Mouse (Mus musculus) brain, embryonic 14.5 days (tissue): ENCODE results near the gene Mtmr4. TPM values are rescaled to one million over a fixed set of nuclear protein-coding genes. Genes with fewer than 3 reads are reported as not detected.

ENCODE experiments used
- DNase-seq: peaks from one replicate; pipeline ENCODE4 v3.0.0-alpha.2; 2011; ENCODE audit warnings: low read depth
- CTCF ChIP-seq: fragments of 200-500 bp; IDR thresholded peaks from 2 replicates; pipeline ENCODE4 v1.5.1; 2012; ENCODE audit warnings: inconsistent platforms, mild to moderate bottlenecking, moderate library complexity, borderline replicate concordance; ENCODE audit not compliant: insufficient read depth, insufficient read length; ENCODE audit errors: extremely low read depth
- POLR2A ChIP-seq: fragments of 200-500 bp; IDR thresholded peaks from 2 replicates; pipeline ENCODE4 v1.6.1; 2012; ENCODE audit warnings: mild to moderate bottlenecking, inconsistent platforms, borderline replicate concordance; ENCODE audit not compliant: poor library complexity, insufficient read depth, insufficient read length, severe bottlenecking; ENCODE audit errors: extremely low read depth
- polyA plus RNA-seq: library from polyadenylated mRNA; depleted of rRNA; stranded (reverse); fragments of >200 nt; gene quantifications from 2 replicates; pipeline ENCODE4 v1.2.3, GENCODE M21; 2012

The Mtmr4 gene
- polyA plus RNA-seq, 1 experiment, result 80.3 TPM

GRCm38 (mm10) chr11:87583291-87584034 is 8.5 kb upstream of the Mtmr4 start:
- TF ChIP-seq CTCF (no peak), POLR2A (no peak)
- no peak for DNase-seq

DNA sequence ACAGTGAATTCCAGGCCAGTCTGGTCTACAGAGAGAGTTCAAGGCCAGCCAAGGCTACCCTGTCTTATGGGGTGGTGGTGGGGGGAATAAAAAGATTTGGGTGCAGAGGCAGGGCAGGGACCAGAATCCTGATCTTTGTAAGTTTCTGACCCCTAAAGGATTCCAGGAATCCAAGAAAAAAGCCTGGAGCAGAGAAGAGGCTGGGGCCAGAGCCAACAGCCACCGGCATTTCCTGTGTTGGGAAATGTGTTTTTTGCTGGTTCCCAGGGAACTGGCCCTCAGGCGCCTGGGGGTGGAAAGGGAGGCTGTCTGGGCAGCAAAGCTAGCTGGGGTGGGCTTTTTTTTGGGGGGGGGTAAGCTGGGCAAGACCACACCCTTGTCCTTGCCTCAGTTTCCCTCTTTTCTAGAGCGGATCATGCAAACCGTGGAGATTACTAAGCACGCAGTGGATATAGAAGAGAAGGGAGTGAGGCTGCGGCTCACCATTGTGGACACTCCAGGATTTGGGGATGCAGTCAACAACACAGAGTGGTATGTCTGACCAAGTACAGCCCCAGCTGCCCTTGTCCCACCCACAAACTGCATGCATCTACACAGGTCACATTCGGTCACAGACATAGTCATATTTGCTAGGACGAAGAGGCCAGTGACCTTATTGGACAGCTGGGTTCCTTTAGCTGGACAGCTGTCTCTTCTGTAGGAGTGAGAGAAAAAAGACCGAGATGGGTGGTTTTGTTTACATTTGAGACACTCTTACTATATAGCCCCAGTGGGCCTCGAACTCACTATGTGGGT is 7.1 kb upstream of the Mtmr4 start:
- no peak for DNase-seq
- TF ChIP-seq POLR2A (no peak), CTCF (no peak)

DNA sequence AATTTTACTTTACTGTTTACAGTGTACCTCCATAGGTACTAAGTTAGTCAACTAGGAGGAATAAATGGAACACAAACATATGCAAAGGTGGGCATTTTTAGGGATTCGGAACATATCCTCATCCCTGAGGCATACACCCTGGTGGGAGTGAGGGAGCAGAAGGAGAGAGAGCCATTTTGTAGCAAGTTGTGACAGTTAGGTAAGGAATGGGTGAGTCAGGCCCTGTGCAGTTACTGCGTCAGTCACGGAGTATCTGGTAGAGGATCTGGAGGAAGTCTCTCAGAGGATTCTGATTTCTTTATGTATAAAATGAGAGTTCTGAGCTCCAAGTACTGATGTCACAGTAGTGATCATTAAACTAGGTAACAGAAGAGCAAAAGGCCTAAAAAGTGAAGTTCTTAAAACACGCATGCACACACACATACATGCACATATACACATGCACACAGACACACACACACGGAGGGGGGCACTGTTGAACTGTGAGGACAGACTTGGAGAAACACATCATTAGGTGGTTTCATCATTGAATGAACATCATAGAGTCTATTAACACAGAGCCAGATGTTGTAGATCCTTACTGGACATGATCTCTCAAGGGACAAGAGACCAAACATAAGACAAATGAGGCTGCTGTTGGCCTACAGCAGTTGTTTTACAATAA is 4.6 kb upstream of the Mtmr4 start:
- no peak for TF ChIP-seq CTCF
- no peak for TF ChIP-seq POLR2A
- no peak for DNase-seq

DNA sequence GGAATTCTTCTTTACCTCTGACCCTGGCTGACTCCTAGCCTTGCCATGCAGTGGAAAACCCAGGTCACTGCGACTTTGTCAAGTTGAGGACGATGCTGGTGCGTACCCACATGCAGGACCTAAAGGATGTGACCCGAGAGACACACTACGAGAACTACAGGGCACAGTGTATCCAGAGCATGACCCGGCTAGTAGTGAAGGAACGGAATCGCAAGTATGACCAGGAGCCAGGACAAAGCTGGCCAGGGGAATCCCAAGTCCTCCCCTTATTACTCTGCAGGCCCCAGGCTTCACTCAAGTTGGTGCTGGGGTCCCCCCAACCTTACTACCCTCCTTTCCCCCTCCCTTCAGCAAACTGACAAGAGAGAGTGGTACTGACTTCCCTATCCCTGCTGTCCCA is 2.4 kb upstream of the Mtmr4 start:
- TF ChIP-seq POLR2A (no peak), CTCF (no peak)
- no peak for DNase-seq

GRCm38 (mm10) chr11:87590841-87591525 is 979 bp upstream of the Mtmr4 start:
- DNase-seq, result no peak
- no peak for TF ChIP-seq CTCF
- no peak for TF ChIP-seq POLR2A

DNA sequence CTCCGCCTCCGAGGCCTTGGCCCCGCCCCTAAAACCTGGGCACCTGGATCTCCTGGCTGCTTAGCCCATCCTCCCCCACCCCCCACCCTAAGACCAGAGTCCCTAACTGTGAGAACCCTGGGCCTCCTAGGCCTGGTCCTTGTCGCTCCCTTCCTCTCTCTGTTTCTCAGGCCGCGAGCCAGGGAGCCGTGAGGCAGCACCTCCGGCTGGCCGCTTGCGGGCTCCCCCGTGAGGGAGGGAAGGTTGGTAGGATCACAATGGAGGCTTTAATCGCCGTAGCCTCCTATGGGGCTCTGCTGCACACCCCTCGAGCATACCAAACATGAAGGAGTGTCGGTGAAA is 363 bp downstream of the Mtmr4 start:
- TF ChIP-seq CTCF (peak; percentile 8; the same call in 1 of the 2 replicates), POLR2A (no peak)
- no peak for DNase-seq

DNA sequence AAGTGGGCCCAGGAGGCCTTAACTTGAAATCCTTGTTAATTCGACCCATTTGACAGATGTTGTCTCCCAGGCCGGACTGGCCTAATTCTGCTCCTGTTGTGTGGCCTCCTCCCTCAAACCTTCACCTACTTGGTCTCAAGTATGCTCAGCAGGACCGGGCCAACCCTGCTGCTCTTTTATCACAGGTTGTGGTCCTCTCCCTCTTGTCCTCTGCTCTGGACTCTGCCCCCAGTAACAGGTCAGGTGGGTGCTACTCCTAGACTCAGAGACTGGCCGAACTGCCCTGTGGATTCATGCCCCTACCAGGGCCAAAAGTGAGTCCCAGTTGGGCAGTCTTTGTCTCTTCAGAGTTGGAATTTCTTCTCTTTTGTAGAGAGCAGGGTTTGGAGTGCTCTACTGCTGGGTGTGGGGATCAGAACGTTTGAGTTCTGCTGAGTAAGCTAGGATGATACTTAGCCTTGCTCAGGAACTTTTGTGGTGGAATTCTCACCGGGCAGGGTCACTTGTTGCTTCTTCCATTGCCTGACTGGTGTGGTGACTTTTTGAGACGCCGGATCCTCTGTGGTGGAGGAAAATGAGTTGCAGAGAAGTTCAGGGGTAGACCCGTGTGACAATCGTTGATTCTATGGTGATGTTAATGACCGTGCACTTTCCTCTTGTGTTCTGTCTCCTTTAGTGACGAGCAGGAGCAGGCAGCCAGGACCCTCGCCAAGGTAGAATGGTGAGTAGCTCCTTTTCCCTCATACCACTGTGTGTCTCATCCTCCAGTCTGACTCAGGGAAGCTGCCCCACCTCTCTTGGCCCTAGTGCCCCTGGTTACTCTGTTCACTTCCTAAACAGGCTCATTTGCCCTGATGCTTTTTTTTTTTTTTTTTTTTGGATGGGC is 994 bp downstream of the Mtmr4 start:
- no peak for TF ChIP-seq CTCF
- no peak for TF ChIP-seq POLR2A

GRCm38 (mm10) chr11:87595327-87595841 is 3.4 kb downstream of the Mtmr4 start:
- DNase-seq, result peak; percentile 96

More for the DNA sequence above, 994 bp downstream of the Mtmr4 start:
- DNase-seq, result no peak

DNA sequence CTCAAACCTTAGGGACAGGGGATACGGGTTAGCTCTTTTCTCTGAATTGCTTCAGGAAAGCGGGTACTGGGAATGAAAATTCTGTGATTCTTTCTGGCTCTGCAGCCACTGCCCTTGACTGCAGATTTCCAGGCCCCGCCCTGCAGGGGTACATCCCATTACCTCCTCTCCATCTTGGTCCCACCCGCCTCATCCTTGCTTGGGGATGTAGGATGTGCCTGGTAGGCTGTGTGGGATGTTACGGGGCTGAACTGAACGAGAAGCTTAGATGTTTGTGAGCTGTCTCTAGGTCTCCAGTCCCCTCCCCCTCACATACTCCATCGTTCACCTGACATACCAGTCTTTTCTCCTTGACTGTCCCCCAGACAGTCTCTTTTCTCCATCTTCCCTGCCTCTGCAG is 4.0 kb downstream of the Mtmr4 start:
- peak; percentile 53 for DNase-seq
- no peak for TF ChIP-seq CTCF
- no peak for TF ChIP-seq POLR2A

More at GRCm38 (mm10) chr11:87595327-87595841, 3.4 kb downstream of the Mtmr4 start:
- TF ChIP-seq CTCF, result no peak
- peak; percentile 91 for TF ChIP-seq POLR2A

- peak; percentile 72 for DNase-seq
- peak; percentile 35; the same call in 1 of the 2 replicates for TF ChIP-seq CTCF
- no peak for TF ChIP-seq POLR2A
Measured at GRCm38 (mm10) chr11:87596492-87596891, 4.5 kb downstream of the Mtmr4 start.
